Mouse (Mus musculus): ENCODE measurements around the gene Gm28557. TPM values are rescaled to one million over a fixed set of nuclear protein-coding genes. Genes with fewer than 3 reads are reported as not detected.

Gm28557 gene
- polyA plus RNA-seq, 1 experiment, result 4.0 TPM

DNA sequence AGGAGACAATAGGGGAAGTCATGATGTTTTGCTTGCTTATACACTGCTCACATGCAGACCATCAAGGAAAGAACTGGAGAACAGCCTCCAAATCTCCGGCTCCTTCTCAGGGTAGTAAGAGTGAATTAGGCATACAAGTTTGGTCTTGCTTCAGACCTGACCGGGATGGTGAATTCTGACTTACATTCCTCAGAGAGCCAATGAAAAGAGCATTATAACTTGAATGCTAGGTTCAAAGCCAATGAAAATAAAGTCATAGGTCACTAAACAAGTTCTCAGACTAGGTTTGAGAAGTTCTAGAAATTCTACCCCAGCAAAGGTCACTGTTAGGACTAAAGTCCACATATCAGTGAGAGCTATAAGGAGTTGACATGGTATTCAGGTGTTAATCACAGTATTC is 31.2 kb downstream of the Gm28557 start:
- no peak overlapping the region for H3K27ac ChIP-seq (ENCODE audit: insufficient read depth, low read depth, low read length)
- peaks cover 7% of the 10 kb centered on the region; the same call in 1 of the 2 replicates for H3K4me1 ChIP-seq (ENCODE audit: control insufficient read depth, insufficient read depth, low read length)

DNA sequence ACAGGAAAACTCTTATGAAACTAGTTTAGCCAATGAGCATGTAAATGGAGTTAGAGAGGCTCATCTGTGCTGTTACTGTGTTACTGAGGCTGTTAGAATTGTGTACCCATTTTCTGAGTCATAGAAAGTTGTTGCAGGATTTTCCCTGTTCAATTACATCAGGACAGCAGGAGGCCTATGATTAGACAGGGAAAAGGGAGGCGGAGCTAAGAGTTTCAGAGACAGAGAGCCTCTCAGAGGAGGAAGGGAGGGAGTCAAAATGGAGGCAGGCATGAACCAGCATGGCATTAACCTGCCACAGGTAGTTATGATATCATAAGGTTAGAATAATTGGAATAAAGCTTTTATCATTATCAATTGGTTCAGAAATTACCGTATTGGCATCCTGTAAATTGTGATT is 35.6 kb downstream of the Gm28557 start:
- WGBS, result 92% methylated on average over 2 of the region's 2 CpGs
- Histone ChIP-seq H3K27me3 (replicated peaks; ENCODE audit: control insufficient read depth, insufficient read depth, low read length) (no peaks in the 10 kb centered on the region), H3K36me3 (ENCODE audit: control insufficient read depth, insufficient read depth, low read length) (peaks cover 28% of the 10 kb centered on the region), H3K4me3 (ENCODE audit: insufficient read depth, low read depth, low read length) (no peak overlapping the region), H3K27ac (ENCODE audit: insufficient read depth, low read depth, low read length) (no peak overlapping the region), H3K4me1 (ENCODE audit: control insufficient read depth, insufficient read depth, low read length) (no peaks in the 10 kb centered on the region)
- no peak for DNase-seq
- TF ChIP-seq CTCF (conservative IDR thresholded peaks at IDR 0.05; ENCODE audit: insufficient read depth, insufficient read length, low read depth, low read length) (no peak), POLR2A (IDR thresholded peaks at IDR 0.05; ENCODE audit: low read depth, low read length) (no peak)

More for the DNA sequence above, 31.2 kb downstream of the Gm28557 start:
- 93% methylated on average over 2 of the region's 2 CpGs for WGBS
- Histone ChIP-seq H3K4me3 (ENCODE audit: insufficient read depth, low read depth, low read length) (no peak overlapping the region), H3K36me3 (ENCODE audit: control insufficient read depth, insufficient read depth, low read length) (peaks cover 12% of the 10 kb centered on the region), H3K27me3 (replicated peaks; ENCODE audit: control insufficient read depth, insufficient read depth, low read length) (no peaks in the 10 kb centered on the region)
- no peak for TF ChIP-seq CTCF (conservative IDR thresholded peaks at IDR 0.05; ENCODE audit: insufficient read depth, insufficient read length, low read depth, low read length)
- DNase-seq, result no peak

DNA sequence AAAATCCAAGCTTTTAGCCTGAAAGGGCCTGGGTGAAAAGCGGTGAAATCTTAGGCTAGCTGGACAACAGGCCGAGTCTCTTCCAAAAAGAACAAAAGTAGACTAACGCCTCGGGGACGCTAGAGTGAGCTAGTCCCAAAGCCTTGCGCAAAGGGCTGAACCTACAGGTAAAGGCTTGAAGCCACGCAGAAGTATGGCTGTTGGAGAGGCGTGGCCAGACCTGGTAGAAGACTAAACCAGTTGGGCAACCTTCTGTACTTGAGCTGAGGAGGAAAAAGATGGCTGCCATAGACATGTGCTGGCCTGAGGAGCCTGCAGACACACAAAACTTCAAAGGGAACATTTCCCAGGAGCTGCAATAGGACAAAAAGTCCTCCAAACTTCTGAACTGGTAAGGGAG is 43.0 kb downstream of the Gm28557 start:
- peaks cover 9% of the 10 kb centered on the region for H3K36me3 ChIP-seq (ENCODE audit: control insufficient read depth, insufficient read depth, low read length)
- no peaks in the 10 kb centered on the region for H3K4me1 ChIP-seq (ENCODE audit: control insufficient read depth, insufficient read depth, low read length)
- 91% methylated on average over 8 of the region's 8 CpGs for WGBS
- H3K4me3 ChIP-seq (ENCODE audit: insufficient read depth, low read depth, low read length), result no peak overlapping the region
- TF ChIP-seq CTCF (conservative IDR thresholded peaks at IDR 0.05; ENCODE audit: insufficient read depth, insufficient read length, low read depth, low read length), result no peak
- TF ChIP-seq POLR2A (IDR thresholded peaks at IDR 0.05; ENCODE audit: low read depth, low read length), result no peak
- no peak overlapping the region for H3K27ac ChIP-seq (ENCODE audit: insufficient read depth, low read depth, low read length)
- DNase-seq, result no peak
- no peaks in the 10 kb centered on the region for H3K27me3 ChIP-seq (replicated peaks; ENCODE audit: control insufficient read depth, insufficient read depth, low read length)

DNA sequence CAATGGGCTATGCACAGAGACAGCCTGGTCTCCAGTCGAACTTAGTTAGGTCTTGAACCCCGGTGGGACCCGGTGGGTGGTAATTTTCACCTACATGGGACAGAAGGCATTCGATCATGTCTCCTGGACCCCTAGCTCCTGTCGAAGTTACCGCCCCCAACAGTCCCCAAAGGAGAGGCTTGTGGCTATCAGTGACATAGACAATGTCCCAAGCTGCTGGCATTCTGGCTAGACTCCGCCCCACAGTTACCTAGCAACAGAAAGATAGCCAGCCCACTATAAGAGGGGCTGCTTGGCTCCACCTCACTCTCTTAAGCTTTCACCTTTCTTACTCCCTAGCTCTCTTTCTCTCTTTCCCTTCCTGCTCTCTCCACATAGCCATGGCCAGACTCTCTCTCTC is 46.0 kb downstream of the Gm28557 start:
- H3K36me3 ChIP-seq (ENCODE audit: control insufficient read depth, insufficient read depth, low read length), result no peaks in the 10 kb centered on the region
- WGBS, result 69% methylated on average over 7 of the region's 7 CpGs

DNA sequence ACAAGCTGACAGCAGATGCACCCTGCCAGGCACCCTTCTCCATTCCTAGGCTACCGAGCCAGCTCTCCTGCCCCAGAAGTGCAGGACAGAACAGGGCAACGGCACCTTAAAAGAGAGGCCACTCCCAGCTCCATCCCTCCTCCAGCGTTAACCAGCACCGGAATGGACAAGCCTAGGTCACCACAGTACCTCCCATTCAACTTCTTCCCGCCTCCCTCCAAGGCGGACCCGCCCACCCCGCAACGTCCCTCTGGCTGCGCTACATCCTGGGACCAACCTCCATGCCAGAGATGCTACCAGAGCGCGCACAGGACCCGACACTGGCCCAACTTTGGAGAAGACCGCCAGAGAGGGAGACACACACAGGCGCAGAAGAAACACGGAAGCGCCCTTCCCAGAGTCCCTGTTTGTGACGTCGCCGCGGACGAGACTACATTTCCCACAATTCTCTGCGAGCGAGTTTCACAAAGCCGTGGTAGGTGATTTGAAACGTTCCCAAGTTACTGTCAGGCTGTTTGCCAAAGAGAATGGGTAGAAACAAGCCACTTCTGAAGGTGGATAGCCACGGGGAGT is 47.5 kb downstream of the Gm28557 start, which contains the start of gene Zfp712:
TSS of gene Zfp712 (minus strand) at position 385 of the 573 bp plus-strand sequence.
- no peaks in the 10 kb centered on the region for H3K36me3 ChIP-seq (ENCODE audit: control insufficient read depth, insufficient read depth, low read length)
- peak within 1 kb of the TSS; percentile 88 for H3K4me3 ChIP-seq (ENCODE audit: insufficient read depth, low read depth, low read length)
- peak; percentile 98 for DNase-seq
- H3K27ac ChIP-seq (ENCODE audit: insufficient read depth, low read depth, low read length), result peak within 1 kb of the TSS; percentile 87
- H3K4me1 ChIP-seq (ENCODE audit: control insufficient read depth, insufficient read depth, low read length), result no peaks in the 10 kb centered on the region
- WGBS, result 1% methylated on average over 27 of the region's 27 CpGs
- TF ChIP-seq CTCF (conservative IDR thresholded peaks at IDR 0.05; ENCODE audit: insufficient read depth, insufficient read length, low read depth, low read length), result no peak
- peak; percentile 76 for TF ChIP-seq POLR2A (IDR thresholded peaks at IDR 0.05; ENCODE audit: low read depth, low read length)
- no peaks in the 10 kb centered on the region for H3K27me3 ChIP-seq (replicated peaks; ENCODE audit: control insufficient read depth, insufficient read depth, low read length)

More for the DNA sequence above, 46.0 kb downstream of the Gm28557 start:
- Histone ChIP-seq H3K27me3 (replicated peaks; ENCODE audit: control insufficient read depth, insufficient read depth, low read length) (no peaks in the 10 kb centered on the region), H3K4me3 (ENCODE audit: insufficient read depth, low read depth, low read length) (no peak overlapping the region), H3K4me1 (ENCODE audit: control insufficient read depth, insufficient read depth, low read length) (no peaks in the 10 kb centered on the region), H3K27ac (ENCODE audit: insufficient read depth, low read depth, low read length) (no peak overlapping the region)
- DNase-seq, result no peak
- TF ChIP-seq POLR2A (IDR thresholded peaks at IDR 0.05; ENCODE audit: low read depth, low read length) (no peak), CTCF (conservative IDR thresholded peaks at IDR 0.05; ENCODE audit: insufficient read depth, insufficient read length, low read depth, low read length) (no peak)

DNA sequence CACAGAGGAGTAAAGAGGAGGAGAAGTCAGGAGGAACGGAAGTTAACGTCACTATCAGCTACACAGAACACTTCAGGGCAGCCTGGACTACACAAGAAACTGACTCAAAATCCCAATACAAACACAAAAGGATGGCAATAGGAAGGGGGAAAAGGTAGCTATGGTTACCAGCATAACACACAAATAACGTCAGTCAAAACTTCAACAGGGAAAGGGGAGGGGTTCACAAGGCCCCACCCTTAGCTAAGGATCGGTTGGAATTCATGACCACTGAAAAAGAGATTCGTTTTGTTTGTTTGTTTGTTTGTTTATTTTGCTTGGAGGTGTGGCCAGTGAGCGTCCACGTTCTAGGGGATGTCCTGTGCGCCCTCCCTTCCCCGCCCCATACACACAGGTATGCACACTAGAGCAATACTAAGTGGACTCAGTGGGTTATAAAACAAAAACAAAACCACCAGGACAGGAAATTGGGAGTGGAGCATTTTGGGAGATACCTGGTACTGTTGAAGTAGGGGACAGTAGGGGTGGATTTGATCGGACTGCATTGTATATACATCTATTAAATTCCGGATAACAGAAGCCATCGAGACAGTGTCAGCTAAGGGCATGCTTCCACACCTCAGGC is 48.1 kb downstream of the Gm28557 start:
- no peak for TF ChIP-seq CTCF (conservative IDR thresholded peaks at IDR 0.05; ENCODE audit: insufficient read depth, insufficient read length, low read depth, low read length)
- no peak for TF ChIP-seq POLR2A (IDR thresholded peaks at IDR 0.05; ENCODE audit: low read depth, low read length)

More for the DNA sequence above, 48.1 kb downstream of the Gm28557 start:
- WGBS, result 3% methylated on average over 12 of the region's 12 CpGs
- peak; percentile 1 for DNase-seq
- Histone ChIP-seq H3K27ac (ENCODE audit: insufficient read depth, low read depth, low read length) (peak overlapping the region; percentile 17; the same call in 1 of the 2 replicates), H3K27me3 (replicated peaks; ENCODE audit: control insufficient read depth, insufficient read depth, low read length) (no peaks in the 10 kb centered on the region), H3K36me3 (ENCODE audit: control insufficient read depth, insufficient read depth, low read length) (no peaks in the 10 kb centered on the region), H3K4me3 (ENCODE audit: insufficient read depth, low read depth, low read length) (peak overlapping the region; percentile 88), H3K4me1 (ENCODE audit: control insufficient read depth, insufficient read depth, low read length) (no peaks in the 10 kb centered on the region)

Other genes with a start within 250 kb of the Gm28557 start
- 0.75 and 1.2 TPM in 2 replicates for gene Gm10767, start 203.7 kb downstream of the Gm28557 start, polyA plus RNA-seq (2012; rRNA removed)
- 0.16 and 0.19 TPM in 2 replicates for gene Zfp712, start 47.4 kb downstream of the Gm28557 start, polyA plus RNA-seq (2012; rRNA removed)
- 0.15 and 0.48 TPM in 2 replicates for gene Zfp708, start 10.6 kb downstream of the Gm28557 start, polyA plus RNA-seq (2012; rRNA removed)
- 0.31 and 0.53 TPM in 2 replicates for gene Rslcan18, start 7.7 kb upstream of the Gm28557 start, polyA plus RNA-seq (2012; rRNA removed)
- 0.31 and 0.39 TPM in 2 replicates for gene Zfp759, start 13.1 kb upstream of the Gm28557 start, polyA plus RNA-seq (2012; rRNA removed)
- gene Rsl1, start 64.6 kb upstream of the Gm28557 start, polyA plus RNA-seq (2012; rRNA removed), result 2.4 and 3.0 TPM in 2 replicates
- gene Zfp455, start 85.9 kb upstream of the Gm28557 start, polyA plus RNA-seq (2012; rRNA removed), result 0.12 and 0.36 TPM in 2 replicates
- gene Zfp458, start 169.9 kb upstream of the Gm28557 start, polyA plus RNA-seq (2012; rRNA removed), result 0.53 and 0.61 TPM in 2 replicates
- gene Zfp457, start 197.9 kb upstream of the Gm28557 start, polyA plus RNA-seq (2012; rRNA removed), result 2.0 and 2.1 TPM in 2 replicates
- gene Zfp595, start 224.0 kb upstream of the Gm28557 start, polyA plus RNA-seq (2012; rRNA removed), result 0.65 and 0.78 TPM in 2 replicates

Measured in kidney, adult 2 months (tissue).